Mouse (Mus musculus): ENCODE results near the gene Fads2. TPM values are rescaled to one million over a fixed set of nuclear protein-coding genes. Genes with fewer than 3 reads are reported as not detected.
"Not testable (repeated sequence)": the region's sequence is repeated elsewhere in the genome, so short reads cannot be mapped to it uniquely, and the experiment has no call there.

Gene Fads2
- total RNA-seq (2017) = 30.7 and 36.4 TPM in 2 replicates

GRCm38 (mm10) chr19:10101341-10102053, at the start of gene Fads2:
TSS of gene Fads2 (minus strand) at chr19:10101746.
- peak; percentile 55 to 69 for ATAC-seq (replicated peaks in 1 of 2; ENCODE audit: insufficient read depth in 1 of 2, low FRiP score in 2 of 2, low TSS enrichment in 1 of 2, low read depth in 1 of 2, poor library complexity in 2 of 2, severe bottlenecking in 2 of 2)

GRCm38 (mm10) chr19:10149189-10149588, 47.6 kb upstream of the Fads2 start:
- ATAC-seq (replicated peaks in 1 of 2; ENCODE audit: insufficient read depth in 1 of 2, low FRiP score in 2 of 2, low TSS enrichment in 1 of 2, low read depth in 1 of 2, poor library complexity in 2 of 2, severe bottlenecking in 2 of 2) = no peak

- no peak for ATAC-seq (replicated peaks in 1 of 2; ENCODE audit: insufficient read depth in 1 of 2, low FRiP score in 2 of 2, low TSS enrichment in 1 of 2, low read depth in 1 of 2, poor library complexity in 2 of 2, severe bottlenecking in 2 of 2)
Measured at GRCm38 (mm10) chr19:10148555-10148954, 47.0 kb upstream of the Fads2 start.

- no peak for ATAC-seq (replicated peaks in 1 of 2; ENCODE audit: insufficient read depth in 1 of 2, low FRiP score in 2 of 2, low TSS enrichment in 1 of 2, low read depth in 1 of 2, poor library complexity in 2 of 2, severe bottlenecking in 2 of 2)
Measured at GRCm38 (mm10) chr19:10144464-10144863, 42.9 kb upstream of the Fads2 start.

- no peak for ATAC-seq (replicated peaks in 1 of 2; ENCODE audit: insufficient read depth in 1 of 2, low FRiP score in 2 of 2, low TSS enrichment in 1 of 2, low read depth in 1 of 2, poor library complexity in 2 of 2, severe bottlenecking in 2 of 2)
Measured at GRCm38 (mm10) chr19:10143667-10144066, 42.1 kb upstream of the Fads2 start.

GRCm38 (mm10) chr19:10139736-10140135, 38.2 kb upstream of the Fads2 start:
- no peak for ATAC-seq (replicated peaks in 1 of 2; ENCODE audit: insufficient read depth in 1 of 2, low FRiP score in 2 of 2, low TSS enrichment in 1 of 2, low read depth in 1 of 2, poor library complexity in 2 of 2, severe bottlenecking in 2 of 2)

- ATAC-seq (replicated peaks in 1 of 2; ENCODE audit: insufficient read depth in 1 of 2, low FRiP score in 2 of 2, low TSS enrichment in 1 of 2, low read depth in 1 of 2, poor library complexity in 2 of 2, severe bottlenecking in 2 of 2) = no peak
Measured at GRCm38 (mm10) chr19:10137423-10137822, 35.9 kb upstream of the Fads2 start.

- ATAC-seq (replicated peaks in 1 of 2; ENCODE audit: insufficient read depth in 1 of 2, low FRiP score in 2 of 2, low TSS enrichment in 1 of 2, low read depth in 1 of 2, poor library complexity in 2 of 2, severe bottlenecking in 2 of 2) = no peak
Measured at GRCm38 (mm10) chr19:10134692-10135091, 33.1 kb upstream of the Fads2 start.

GRCm38 (mm10) chr19:10129547-10129946, 28.0 kb upstream of the Fads2 start:
- ATAC-seq (replicated peaks in 1 of 2; ENCODE audit: insufficient read depth in 1 of 2, low FRiP score in 2 of 2, low TSS enrichment in 1 of 2, low read depth in 1 of 2, poor library complexity in 2 of 2, severe bottlenecking in 2 of 2) = not testable (repeated sequence)

GRCm38 (mm10) chr19:10126479-10127250, 25.1 kb upstream of the Fads2 start:
- no peak for ATAC-seq (replicated peaks in 1 of 2; ENCODE audit: insufficient read depth in 1 of 2, low FRiP score in 2 of 2, low TSS enrichment in 1 of 2, low read depth in 1 of 2, poor library complexity in 2 of 2, severe bottlenecking in 2 of 2)

- no peak for ATAC-seq (replicated peaks in 1 of 2; ENCODE audit: insufficient read depth in 1 of 2, low FRiP score in 2 of 2, low TSS enrichment in 1 of 2, low read depth in 1 of 2, poor library complexity in 2 of 2, severe bottlenecking in 2 of 2)
Measured at GRCm38 (mm10) chr19:10123892-10124634, 22.5 kb upstream of the Fads2 start.

- ATAC-seq (replicated peaks in 1 of 2; ENCODE audit: insufficient read depth in 1 of 2, low FRiP score in 2 of 2, low TSS enrichment in 1 of 2, low read depth in 1 of 2, poor library complexity in 2 of 2, severe bottlenecking in 2 of 2) = no peak
Measured at GRCm38 (mm10) chr19:10122021-10122631, 20.6 kb upstream of the Fads2 start.

GRCm38 (mm10) chr19:10116641-10117040, 15.1 kb upstream of the Fads2 start:
- no peak for ATAC-seq (replicated peaks in 1 of 2; ENCODE audit: insufficient read depth in 1 of 2, low FRiP score in 2 of 2, low TSS enrichment in 1 of 2, low read depth in 1 of 2, poor library complexity in 2 of 2, severe bottlenecking in 2 of 2)

GRCm38 (mm10) chr19:10115373-10116158, 14.0 kb upstream of the Fads2 start:
- ATAC-seq (replicated peaks in 1 of 2; ENCODE audit: insufficient read depth in 1 of 2, low FRiP score in 2 of 2, low TSS enrichment in 1 of 2, low read depth in 1 of 2, poor library complexity in 2 of 2, severe bottlenecking in 2 of 2) = no peak

- ATAC-seq (replicated peaks in 1 of 2; ENCODE audit: insufficient read depth in 1 of 2, low FRiP score in 2 of 2, low TSS enrichment in 1 of 2, low read depth in 1 of 2, poor library complexity in 2 of 2, severe bottlenecking in 2 of 2) = no peak
Measured at GRCm38 (mm10) chr19:10112956-10113355, 11.4 kb upstream of the Fads2 start.

- ATAC-seq (replicated peaks in 1 of 2; ENCODE audit: insufficient read depth in 1 of 2, low FRiP score in 2 of 2, low TSS enrichment in 1 of 2, low read depth in 1 of 2, poor library complexity in 2 of 2, severe bottlenecking in 2 of 2) = no peak
Measured at GRCm38 (mm10) chr19:10108666-10109065, 7.1 kb upstream of the Fads2 start.

GRCm38 (mm10) chr19:10108129-10108528, 6.6 kb upstream of the Fads2 start:
- ATAC-seq (replicated peaks in 1 of 2; ENCODE audit: insufficient read depth in 1 of 2, low FRiP score in 2 of 2, low TSS enrichment in 1 of 2, low read depth in 1 of 2, poor library complexity in 2 of 2, severe bottlenecking in 2 of 2) = no peak

All from hematopoietic stem cell, adult 5-6 weeks (primary cell).